14 mouse cellular contexts compared by ENCODE assay signal in the genomic region with DNA sequence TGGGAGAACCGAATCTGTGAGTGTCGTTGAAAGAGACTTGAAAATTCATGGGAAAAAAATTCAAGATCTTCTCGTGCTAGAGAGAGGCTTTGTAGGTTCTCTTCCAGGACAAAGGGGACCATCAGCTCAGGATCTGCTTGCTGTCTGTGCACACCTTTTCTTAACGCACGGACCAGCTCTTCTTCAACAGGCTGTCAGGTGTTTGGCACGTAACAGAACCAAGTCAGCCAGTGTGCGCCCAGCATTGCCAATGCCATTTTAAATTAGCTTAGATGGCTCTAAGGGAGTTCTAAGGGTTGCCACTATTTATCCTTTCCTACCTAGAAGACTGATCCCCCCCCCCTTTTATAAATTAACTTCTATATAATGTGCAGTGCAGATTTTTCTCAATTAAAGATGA. TPM values are rescaled to one million over a fixed set of nuclear protein-coding genes. Genes with fewer than 3 reads are reported as not detected.
A peak's percentile ranks its signal among the peaks of the same experiment; 100 is the strongest.
DNase-seq lines count a peak whose midpoint lies in the region.
"Had no signal": no experiment of that assay in that cellular context is flagged by ENCODE, and none has a peak within 500 bp of the region (broad histone marks: within the 10 kb centered on the region; RNA-seq: fewer than 3 reads in every experiment).

No protein-coding gene starts in this region.

- peak; percentile 46 to 49 for DNase-seq in cerebellum, adult 18-20 months
- DNase-seq in cerebellum, postnatal 14 days = no peak
- DNase-seq in cerebellum, adult 8-10 months = peak; percentile 31
- DNase-seq in cerebellum, postnatal 10 days = no peak
- DNase-seq in heart, adult 11 months = peak; percentile 31
- no peak for DNase-seq in heart, postnatal 36 days
- DNase-seq in brain, adult 2 months (ENCODE audit: low read depth, low spot score) = peak; percentile 60
- DNase-seq: adrenal gland, adult 8-10 months; adrenal gland, postnatal 14 days; adrenal gland, postnatal 36 days; B cell, adult 2 months; cerebellum, postnatal 36 days; embryo, embryonic 11 days had no signal

- intact Hi-C loops in heart, postnatal 36 days (cut with DNase I) = no loop called here

RNA-seq across cellular contexts. Expression of a gene that starts 12.8 kb away (rescaled TPM):
- 1 to 10 TPM; 2.6 to 3.2 TPM for total RNA-seq in heart, postnatal 36 days (2021)
- total RNA-seq: CH12.LX had no signal

Comparison
In these comparisons a context has a peak if more than half of its experiments do, and no peak if none do; other contexts are left out.
1. DNase-seq: peak in cerebellum, adult 18-20 months (2 of 2), cerebellum, adult 8-10 months (single experiment), heart, adult 11 months (single experiment) and brain, adult 2 months (single experiment); none in cerebellum, postnatal 14 days (0 of 2), cerebellum, postnatal 10 days (0 of 2) and heart, postnatal 36 days (0 of 2).